Mouse (Mus musculus): ENCODE measurements at regions not wholly inside any gene's neighbourhood (a gene's known extent, or its start where the extent isn't known, plus 50 kb on each side); places are given as distances from the start of the nearest gene placed in this dataset.

GRCm38 (mm10) chr16:84663581-84663980 is 72.0 kb downstream of the Mrpl39 start:
- TF ChIP-seq CTCF (IDR thresholded peaks at IDR 0.05; ENCODE audit: low read depth) (no peak), EP300 (IDR thresholded peaks at IDR 0.05; ENCODE audit: low read depth) (no peak)

All from liver, embryonic 14.5 days (tissue).